Mouse (Mus musculus): ENCODE results near the gene Cipc.

The Cipc gene

GRCm38 (mm10) chr12:86960138-86960537, 13.3 kb downstream of the Cipc start:
- DNase-seq (ENCODE audit: extremely low spot score, low spot score): no peak

- no peak for DNase-seq (ENCODE audit: extremely low spot score, low spot score)
These were observed 14.0 kb downstream of the Cipc start for GRCm38 (mm10) chr12:86960791-86961335.

GRCm38 (mm10) chr12:86961589-86962344, 14.9 kb downstream of the Cipc start:
- no peak for DNase-seq (ENCODE audit: extremely low spot score, low spot score)

- no peak for DNase-seq (ENCODE audit: extremely low spot score, low spot score)
These were observed 17.6 kb downstream of the Cipc start for GRCm38 (mm10) chr12:86964278-86965057.

- DNase-seq (ENCODE audit: extremely low spot score, low spot score): no peak
These were observed 18.5 kb downstream of the Cipc start for GRCm38 (mm10) chr12:86965237-86965799.

- no peak for DNase-seq (ENCODE audit: extremely low spot score, low spot score)
These were observed 21.8 kb downstream of the Cipc start for GRCm38 (mm10) chr12:86968468-86969219.

GRCm38 (mm10) chr12:86969220-86969601, 22.4 kb downstream of the Cipc start:
- no peak for DNase-seq (ENCODE audit: extremely low spot score, low spot score)

- no peak for DNase-seq (ENCODE audit: extremely low spot score, low spot score)
These were observed 24.2 kb downstream of the Cipc start for GRCm38 (mm10) chr12:86971089-86971488.

GRCm38 (mm10) chr12:86973216-86973615, 26.4 kb downstream of the Cipc start:
- no peak for DNase-seq (ENCODE audit: extremely low spot score, low spot score)

GRCm38 (mm10) chr12:86973706-86974105, 26.9 kb downstream of the Cipc start:
- DNase-seq (ENCODE audit: extremely low spot score, low spot score): no peak

GRCm38 (mm10) chr12:86974387-86975288, 27.8 kb downstream of the Cipc start:
- DNase-seq (ENCODE audit: extremely low spot score, low spot score): peak; percentile 89

- DNase-seq (ENCODE audit: extremely low spot score, low spot score): no peak
These were observed 28.9 kb downstream of the Cipc start for GRCm38 (mm10) chr12:86975761-86976160.

GRCm38 (mm10) chr12:86976511-86977168, 29.8 kb downstream of the Cipc start:
- no peak for DNase-seq (ENCODE audit: extremely low spot score, low spot score)

GRCm38 (mm10) chr12:86977833-86978232, 31.0 kb downstream of the Cipc start:
- DNase-seq (ENCODE audit: extremely low spot score, low spot score): no peak

GRCm38 (mm10) chr12:86981180-86981579, 34.3 kb downstream of the Cipc start:
- DNase-seq (ENCODE audit: extremely low spot score, low spot score): no peak

GRCm38 (mm10) chr12:86983470-86984193, 36.8 kb downstream of the Cipc start:
- peak; percentile 76 for DNase-seq (ENCODE audit: extremely low spot score, low spot score)

GRCm38 (mm10) chr12:86984194-86984555, 37.3 kb downstream of the Cipc start:
- DNase-seq (ENCODE audit: extremely low spot score, low spot score): peak; percentile 49

GRCm38 (mm10) chr12:86986562-86986961, 39.7 kb downstream of the Cipc start:
- no peak for DNase-seq (ENCODE audit: extremely low spot score, low spot score)

GRCm38 (mm10) chr12:86988227-86988626, 41.4 kb downstream of the Cipc start:
- DNase-seq (ENCODE audit: extremely low spot score, low spot score): no peak
